Mouse (Mus musculus) midbrain, embryonic 12.5 days (tissue): ENCODE measurements around the gene Pla2g2e. TPM values are rescaled to one million over a fixed set of nuclear protein-coding genes. Genes with fewer than 3 reads are reported as not detected.
A peak's percentile ranks its signal among the peaks of the same experiment; 100 is the strongest.

ENCODE experiments used
- ATAC-seq: fragments of 200-750 bp; cut with Nextera tagmentation; 2 replicates; pipeline ENCODE4 v1.8.0; 2017; ENCODE audit warnings: low read depth, moderate TSS enrichment, moderate library complexity; ENCODE audit not compliant: low FRiP score
- H3K27ac ChIP-seq: fragments of 300-500 bp; sonication (generic); replicated peaks from 2 replicates; pipeline ENCODE4 v1.5.1; 2016; ENCODE audit warnings: mild to moderate bottlenecking
- H3K27me3 ChIP-seq: fragments of 300-500 bp; sonication (generic); 2 replicates; pipeline ENCODE4 v1.6.1; 2016; ENCODE audit warnings: mild to moderate bottlenecking
- H3K36me3 ChIP-seq: fragments of 300-500 bp; sonication (generic); 2 replicates; pipeline ENCODE4 v1.6.1; 2016
- H3K4me1 ChIP-seq: fragments of 300-500 bp; sonication (generic); 2 replicates; pipeline ENCODE4 v1.6.1; 2016
- H3K4me2 ChIP-seq: fragments of 300-500 bp; sonication (generic); replicated peaks from 2 replicates; pipeline ENCODE4 v1.6.1; 2016; ENCODE audit warnings: mild to moderate bottlenecking, moderate library complexity
- H3K4me3 ChIP-seq: fragments of 300-500 bp; sonication (generic); 2 replicates; pipeline ENCODE4 v1.5.1; 2016; ENCODE audit warnings: mild to moderate bottlenecking
- H3K9ac ChIP-seq: fragments of 300-500 bp; sonication (generic); replicated peaks from 2 replicates; pipeline ENCODE4 v1.6.1; 2016; ENCODE audit warnings: mild to moderate bottlenecking, moderate library complexity
- H3K9me3 ChIP-seq: fragments of 300-500 bp; sonication (generic); 2 replicates; pipeline ENCODE4 v1.6.1; 2016; ENCODE audit warnings: mild to moderate bottlenecking
- WGBS: fragments of 180-500 bp; shearing (Covaris S2); methylation state at CpG from one replicate; pipeline ENCODE4 v1.1.7; 2016; 5-methylcytosine and 5-hydroxymethylcytosine counted together
- polyA plus RNA-seq: library from polyadenylated mRNA; unstranded; fragments of >200 nt; fragmentation: Nextera tagmentation; extraction: Ambion mirVana; gene quantifications from 2 replicates; pipeline ENCODE4 v1.2.1, GENCODE M21; 2016

The Pla2g2e gene
- polyA plus RNA-seq, 1 experiment from 2014 or later: not detected

DNA sequence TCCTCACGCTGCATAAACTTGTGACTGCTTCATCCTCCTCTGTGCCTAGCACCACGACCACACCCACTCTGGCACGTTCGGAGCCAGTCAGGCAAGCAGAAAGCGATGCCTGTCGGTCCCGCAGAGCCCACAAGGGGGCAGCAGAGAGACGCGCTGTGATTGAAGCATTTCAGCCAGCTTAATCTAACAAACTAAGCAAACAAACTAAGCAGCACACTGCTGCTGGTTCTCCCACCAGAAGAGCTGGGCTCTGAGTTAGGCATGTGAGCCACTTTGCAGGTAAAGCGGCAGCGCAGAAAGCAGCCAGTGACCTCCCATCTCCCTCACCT, 44.4 kb downstream of the Pla2g2e start:
- Histone ChIP-seq H3K4me1 (peaks cover 7% of the 10 kb centered on the region; the same call in 1 of the 2 replicates), H3K27me3 (peaks cover 10% of the 10 kb centered on the region; the same call in 1 of the 2 replicates), H3K4me3 (peak overlapping the region; percentile 24), H3K9me3 (no peaks in the 10 kb centered on the region), H3K36me3 (no peaks in the 10 kb centered on the region), H3K9ac (no peak overlapping the region), H3K4me2 (peak overlapping the region; percentile 52), H3K27ac (no peak overlapping the region)
- ATAC-seq: 0 out of 2 replicates have a peak, but pooled peaks have one; percentile 44
- WGBS: 2% methylated on average over 11 of the region's 11 CpGs

DNA sequence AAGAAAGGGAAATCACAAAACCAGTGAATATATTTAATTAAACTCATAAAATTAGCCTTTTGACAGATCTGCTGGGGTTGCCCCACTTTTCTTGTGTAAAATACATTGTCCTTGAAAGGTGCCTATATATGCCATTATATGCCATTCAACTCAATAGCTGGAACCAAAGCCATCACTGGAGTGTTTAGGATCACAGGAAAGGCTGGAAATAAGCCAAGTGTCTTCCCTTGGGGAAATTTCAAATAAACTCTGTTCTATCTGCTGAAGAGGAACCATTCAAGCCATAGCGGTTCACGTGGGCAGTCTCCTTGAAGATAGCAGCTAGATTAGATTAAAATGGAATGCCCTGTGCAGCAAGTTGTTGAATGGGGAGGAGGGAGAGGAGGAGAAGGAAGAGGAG, 47.8 kb downstream of the Pla2g2e start:
- Histone ChIP-seq H3K9me3 (no peaks in the 10 kb centered on the region), H3K27me3 (peaks cover 10% of the 10 kb centered on the region; the same call in 1 of the 2 replicates), H3K9ac (no peak overlapping the region), H3K36me3 (no peaks in the 10 kb centered on the region), H3K4me3 (no peak overlapping the region), H3K4me2 (no peak overlapping the region), H3K4me1 (peaks cover 7% of the 10 kb centered on the region; the same call in 1 of the 2 replicates), H3K27ac (no peak overlapping the region)
- 77% methylated on average over 2 of the region's 2 CpGs for WGBS
- ATAC-seq: no peak

Other genes starting within 250 kb of the Pla2g2e start
- 0.14 and 0.37 TPM in 2 replicates for gene Vwa5b1, start 242.1 kb upstream of the Pla2g2e start, polyA plus RNA-seq
- gene Pla2g2c, start 153.2 kb upstream of the Pla2g2e start, polyA plus RNA-seq: 0.50 and 0.98 TPM in 2 replicates
- 1.4 and 2.1 TPM in 2 replicates for gene Ubxn10, start 140.8 kb upstream of the Pla2g2e start, polyA plus RNA-seq
- gene Pla2g2f, start 120.3 kb upstream of the Pla2g2e start, polyA plus RNA-seq: 0.11 and 0.12 TPM in 2 replicates
- gene Pla2g2d, start 102.2 kb upstream of the Pla2g2e start, polyA plus RNA-seq: 0.21 and 0.33 TPM in 2 replicates
- gene Pla2g5, start 14.5 kb upstream of the Pla2g2e start, polyA plus RNA-seq: not detected in 2 replicates
- not detected in 2 replicates for gene Gm13030, start 4.0 kb upstream of the Pla2g2e start, polyA plus RNA-seq
- gene Otud3, start 36.0 kb downstream of the Pla2g2e start, polyA plus RNA-seq: 2.6 and 2.9 TPM in 2 replicates
- gene Rnf186, start 89.2 kb downstream of the Pla2g2e start, polyA plus RNA-seq: not detected in 2 replicates
- gene Tmco4, start 94.9 kb downstream of the Pla2g2e start, polyA plus RNA-seq: 1.2 and 1.5 TPM in 2 replicates
- not detected in 2 replicates for gene Htr6, start 197.6 kb downstream of the Pla2g2e start, polyA plus RNA-seq
- gene Nbl1, start 215.1 kb downstream of the Pla2g2e start, polyA plus RNA-seq: 26.9 and 40.9 TPM in 2 replicates